Mouse (Mus musculus): ENCODE data around the gene Tnfrsf8. TPM values are rescaled to one million over a fixed set of nuclear protein-coding genes. Genes with fewer than 3 reads are reported as not detected.
A peak's percentile ranks its signal among the peaks of the same experiment; 100 is the strongest.

Tnfrsf8 gene
- polyA plus RNA-seq, 1 experiment from 2014 or later: not detected

DNA sequence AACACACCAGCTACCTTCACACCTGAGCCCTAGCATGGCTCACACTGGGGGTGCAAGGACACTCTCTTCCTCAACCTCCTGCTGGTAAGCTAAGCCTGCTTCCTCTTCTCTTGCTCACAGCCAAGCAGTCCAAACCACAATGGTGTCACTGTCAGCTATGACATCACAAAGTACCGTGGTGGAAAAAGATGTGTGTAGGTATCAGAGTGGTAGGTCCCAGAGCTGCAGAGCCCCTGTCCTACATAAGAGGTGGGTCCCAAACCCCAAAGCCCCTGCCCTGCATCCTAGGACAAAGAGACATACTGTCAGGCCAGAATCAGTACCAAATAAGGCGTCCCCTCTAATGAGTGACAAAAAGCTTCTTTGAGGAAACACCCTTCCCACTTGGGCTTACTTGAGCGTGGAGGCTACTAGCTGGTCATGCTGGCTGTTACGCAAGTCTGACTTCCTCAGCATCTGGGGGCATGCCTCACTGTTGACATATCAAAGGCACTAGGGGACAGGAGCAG is 74.2 kb downstream of the Tnfrsf8 start:
- DNase-seq (ENCODE audit: low spot score) (no peak), ATAC-seq (replicated peaks; ENCODE audit: low FRiP score, low TSS enrichment, low read depth) (no peak)
- 0 out of 2 replicates have a peak, but pooled peaks cover 5% of the 10 kb centered on the region for H3K4me1 ChIP-seq (replicated peaks; ENCODE audit: control insufficient read depth, insufficient read depth, low read length)
- no peak overlapping the region for H3K27ac ChIP-seq (ENCODE audit: low read depth)
- no peak overlapping the region for H3K4me2 ChIP-seq (ENCODE audit: low read length)
- no peaks in the 10 kb centered on the region for H3K36me3 ChIP-seq (ENCODE audit: control insufficient read depth, insufficient read depth, low read length)
- 78% methylated on average over 4 of the region's 4 CpGs for WGBS
- H3K27me3 ChIP-seq (replicated peaks; ENCODE audit: control insufficient read depth, insufficient read depth, low read length): peaks cover 6% of the 10 kb centered on the region; the same call in 1 of the 2 replicates
- H3K4me3 ChIP-seq (ENCODE audit: low read depth, low read length): no peak overlapping the region
- H3K9ac ChIP-seq (ENCODE audit: low read length): no peak overlapping the region
- H3K9me3 ChIP-seq (ENCODE audit: control insufficient read depth, low read length): no peaks in the 10 kb centered on the region

DNA sequence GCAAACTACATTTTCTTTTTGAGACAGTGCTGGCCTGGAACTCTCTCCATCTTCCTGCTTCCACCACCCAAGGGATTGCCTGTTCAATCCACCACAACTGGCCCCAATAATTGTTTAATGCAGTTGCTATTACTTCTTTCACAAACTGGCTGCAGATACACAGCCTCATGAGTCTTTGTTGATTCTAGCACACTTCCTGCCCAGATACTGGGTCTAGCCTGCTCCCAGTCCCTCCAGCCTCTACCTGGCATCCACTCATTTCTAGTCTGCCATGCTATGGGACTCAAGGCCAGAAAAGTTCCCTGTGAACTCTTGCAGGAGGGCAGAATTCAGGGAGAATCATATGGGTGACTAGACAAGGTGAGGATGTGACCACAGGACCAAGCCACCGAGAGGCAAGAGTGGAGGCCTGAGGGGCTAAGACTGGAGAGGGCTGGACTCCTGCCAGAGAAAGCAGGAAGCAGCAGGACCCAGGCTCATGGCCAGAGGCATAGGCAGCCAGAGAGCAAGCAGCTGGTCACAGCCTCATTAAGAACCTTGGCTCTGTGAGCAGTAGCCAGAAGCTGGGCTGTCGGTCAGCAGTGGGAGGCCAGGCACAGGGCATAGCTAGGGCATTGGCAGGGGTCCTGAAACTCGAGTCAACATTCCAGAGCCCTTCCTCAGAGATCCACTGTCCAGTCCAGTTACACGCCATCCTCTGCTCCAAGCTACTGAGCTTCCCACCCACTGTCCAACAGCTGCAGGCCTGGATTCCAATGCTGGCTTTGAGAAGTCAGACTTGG is 75.7 kb downstream of the Tnfrsf8 start:
- Histone ChIP-seq H3K9me3 (ENCODE audit: control insufficient read depth, low read length) (no peaks in the 10 kb centered on the region), H3K4me2 (ENCODE audit: low read length) (no peak overlapping the region), H3K9ac (ENCODE audit: low read length) (no peak overlapping the region), H3K27ac (ENCODE audit: low read depth) (peak overlapping the region; percentile 36), H3K4me3 (ENCODE audit: low read depth, low read length) (no peak overlapping the region), H3K36me3 (ENCODE audit: control insufficient read depth, insufficient read depth, low read length) (no peaks in the 10 kb centered on the region), H3K4me1 (replicated peaks; ENCODE audit: control insufficient read depth, insufficient read depth, low read length) (0 out of 2 replicates have a peak, but pooled peaks cover 5% of the 10 kb centered on the region), H3K27me3 (replicated peaks; ENCODE audit: control insufficient read depth, insufficient read depth, low read length) (no peaks in the 10 kb centered on the region)
- ATAC-seq (replicated peaks; ENCODE audit: low FRiP score, low TSS enrichment, low read depth) (peak; percentile 38; the same call in 1 of the 2 replicates), DNase-seq (ENCODE audit: low spot score) (peak; percentile 54)
- 33% methylated on average over 4 of the region's 4 CpGs for WGBS

GRCm38 (mm10) chr4:145236027-145236426 is 78.9 kb downstream of the Tnfrsf8 start:
- ATAC-seq (replicated peaks; ENCODE audit: low FRiP score, low TSS enrichment, low read depth) (no peak), DNase-seq (ENCODE audit: low spot score) (no peak)
- no peaks in the 10 kb centered on the region for H3K9me3 ChIP-seq (ENCODE audit: control insufficient read depth, low read length)
- no peaks in the 10 kb centered on the region for H3K36me3 ChIP-seq (ENCODE audit: control insufficient read depth, insufficient read depth, low read length)
- H3K4me3 ChIP-seq (ENCODE audit: low read depth, low read length): no peak overlapping the region
- H3K27me3 ChIP-seq (replicated peaks; ENCODE audit: control insufficient read depth, insufficient read depth, low read length): no peaks in the 10 kb centered on the region
- H3K4me2 ChIP-seq (ENCODE audit: low read length): no peak overlapping the region
- WGBS: 85% methylated on average over 7 of the region's 7 CpGs
- 0 out of 2 replicates have a peak, but pooled peaks cover 5% of the 10 kb centered on the region for H3K4me1 ChIP-seq (replicated peaks; ENCODE audit: control insufficient read depth, insufficient read depth, low read length)
- no peak overlapping the region for H3K27ac ChIP-seq (ENCODE audit: low read depth)
- H3K9ac ChIP-seq (ENCODE audit: low read length): no peak overlapping the region

GRCm38 (mm10) chr4:145233487-145234228 is 81.3 kb downstream of the Tnfrsf8 start:
- 47% methylated on average over 3 of the region's 3 CpGs for WGBS
- DNase-seq (ENCODE audit: low spot score) (no peak), ATAC-seq (replicated peaks; ENCODE audit: low FRiP score, low TSS enrichment, low read depth) (no peak)
- H3K4me2 ChIP-seq (ENCODE audit: low read length): no peak overlapping the region
- no peaks in the 10 kb centered on the region for H3K27me3 ChIP-seq (replicated peaks; ENCODE audit: control insufficient read depth, insufficient read depth, low read length)
- no peaks in the 10 kb centered on the region for H3K36me3 ChIP-seq (ENCODE audit: control insufficient read depth, insufficient read depth, low read length)
- H3K9ac ChIP-seq (ENCODE audit: low read length): no peak overlapping the region
- no peaks in the 10 kb centered on the region for H3K4me1 ChIP-seq (replicated peaks; ENCODE audit: control insufficient read depth, insufficient read depth, low read length)
- H3K4me3 ChIP-seq (ENCODE audit: low read depth, low read length): no peak overlapping the region
- no peaks in the 10 kb centered on the region for H3K9me3 ChIP-seq (ENCODE audit: control insufficient read depth, low read length)
- no peak overlapping the region for H3K27ac ChIP-seq (ENCODE audit: low read depth)

- Histone ChIP-seq H3K9ac (ENCODE audit: low read length) (no peak overlapping the region), H3K4me2 (ENCODE audit: low read length) (no peak overlapping the region)
Measured at GRCm38 (mm10) chr4:145231732-145232131, 83.2 kb downstream of the Tnfrsf8 start.

DNA sequence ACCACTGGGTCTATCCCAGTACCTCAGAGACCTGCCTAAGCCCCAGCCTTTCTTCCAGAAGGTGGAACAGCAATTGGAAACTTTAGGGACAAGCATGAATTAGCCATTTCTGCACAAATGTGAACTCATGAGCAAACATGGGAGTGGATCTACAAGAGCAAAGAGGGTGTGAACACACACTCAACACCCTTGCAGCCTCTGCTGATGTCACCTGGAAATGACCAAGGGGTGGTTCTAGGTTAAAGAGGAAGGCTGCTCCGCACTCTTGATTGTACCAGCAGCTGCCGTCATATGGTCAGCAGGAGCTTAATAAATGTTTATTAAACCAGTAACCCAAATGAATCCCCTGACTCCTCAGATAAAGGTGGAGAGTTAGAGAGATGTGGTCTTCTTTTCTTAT is 84.3 kb downstream of the Tnfrsf8 start:
- Histone ChIP-seq H3K4me3 (ENCODE audit: low read depth, low read length) (no peak overlapping the region), H3K36me3 (ENCODE audit: control insufficient read depth, insufficient read depth, low read length) (no peaks in the 10 kb centered on the region), H3K9me3 (ENCODE audit: control insufficient read depth, low read length) (no peaks in the 10 kb centered on the region), H3K9ac (ENCODE audit: low read length) (no peak overlapping the region), H3K4me2 (ENCODE audit: low read length) (no peak overlapping the region), H3K27ac (ENCODE audit: low read depth) (no peak overlapping the region), H3K27me3 (replicated peaks; ENCODE audit: control insufficient read depth, insufficient read depth, low read length) (no peaks in the 10 kb centered on the region), H3K4me1 (replicated peaks; ENCODE audit: control insufficient read depth, insufficient read depth, low read length) (no peaks in the 10 kb centered on the region)
- ATAC-seq (replicated peaks; ENCODE audit: low FRiP score, low TSS enrichment, low read depth) (no peak), DNase-seq (ENCODE audit: low spot score) (no peak)
- 75% methylated on average over 2 of the region's 2 CpGs for WGBS

More at GRCm38 (mm10) chr4:145231732-145232131, 83.2 kb downstream of the Tnfrsf8 start:
- ATAC-seq (replicated peaks; ENCODE audit: low FRiP score, low TSS enrichment, low read depth): no peak
- H3K4me3 ChIP-seq (ENCODE audit: low read depth, low read length): no peak overlapping the region
- H3K4me1 ChIP-seq (replicated peaks; ENCODE audit: control insufficient read depth, insufficient read depth, low read length): no peaks in the 10 kb centered on the region
- WGBS: 85% methylated on average over 5 of the region's 5 CpGs
- H3K27me3 ChIP-seq (replicated peaks; ENCODE audit: control insufficient read depth, insufficient read depth, low read length): no peaks in the 10 kb centered on the region
- no peaks in the 10 kb centered on the region for H3K9me3 ChIP-seq (ENCODE audit: control insufficient read depth, low read length)
- no peak for DNase-seq (ENCODE audit: low spot score)
- H3K36me3 ChIP-seq (ENCODE audit: control insufficient read depth, insufficient read depth, low read length): no peaks in the 10 kb centered on the region
- H3K27ac ChIP-seq (ENCODE audit: low read depth): no peak overlapping the region

DNA sequence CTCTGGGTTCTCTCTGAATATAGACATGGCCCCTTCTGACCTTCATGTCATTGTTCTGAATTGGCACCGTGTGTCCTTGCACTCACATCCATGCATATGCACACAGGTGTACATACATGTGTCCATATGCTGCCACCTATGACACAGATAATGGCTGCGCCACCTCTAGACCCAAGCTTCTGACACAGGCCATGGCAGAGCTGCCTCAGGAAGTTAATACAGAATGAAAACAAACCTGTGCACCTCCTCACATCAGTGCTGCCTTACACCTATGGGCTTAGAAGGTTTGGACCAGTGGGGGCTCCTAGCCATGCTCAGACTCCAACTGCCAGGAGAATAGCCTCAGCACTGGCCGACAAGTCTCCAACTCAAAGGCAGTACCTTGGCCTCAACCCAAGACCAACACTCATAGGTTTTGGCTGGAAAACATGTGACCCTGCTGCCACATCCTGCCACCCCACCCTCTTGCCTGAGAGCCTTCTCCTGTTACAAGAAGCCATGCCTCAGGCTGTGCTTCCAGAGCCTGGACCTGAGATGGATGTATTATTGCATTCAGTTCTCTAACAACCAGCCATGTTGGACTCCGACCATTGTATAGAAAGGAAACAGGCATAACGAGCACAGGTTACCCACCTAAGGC is 85.3 kb downstream of the Tnfrsf8 start:
- Histone ChIP-seq H3K9ac (ENCODE audit: low read length) (no peak overlapping the region), H3K4me1 (replicated peaks; ENCODE audit: control insufficient read depth, insufficient read depth, low read length) (no peaks in the 10 kb centered on the region), H3K27me3 (replicated peaks; ENCODE audit: control insufficient read depth, insufficient read depth, low read length) (no peaks in the 10 kb centered on the region), H3K9me3 (ENCODE audit: control insufficient read depth, low read length) (no peaks in the 10 kb centered on the region), H3K4me3 (ENCODE audit: low read depth, low read length) (no peak overlapping the region), H3K36me3 (ENCODE audit: control insufficient read depth, insufficient read depth, low read length) (no peaks in the 10 kb centered on the region), H3K4me2 (ENCODE audit: low read length) (no peak overlapping the region), H3K27ac (ENCODE audit: low read depth) (no peak overlapping the region)
- 89% methylated on average over 5 of the region's 5 CpGs for WGBS
- ATAC-seq (replicated peaks; ENCODE audit: low FRiP score, low TSS enrichment, low read depth): no peak
- DNase-seq (ENCODE audit: low spot score): no peak

DNA sequence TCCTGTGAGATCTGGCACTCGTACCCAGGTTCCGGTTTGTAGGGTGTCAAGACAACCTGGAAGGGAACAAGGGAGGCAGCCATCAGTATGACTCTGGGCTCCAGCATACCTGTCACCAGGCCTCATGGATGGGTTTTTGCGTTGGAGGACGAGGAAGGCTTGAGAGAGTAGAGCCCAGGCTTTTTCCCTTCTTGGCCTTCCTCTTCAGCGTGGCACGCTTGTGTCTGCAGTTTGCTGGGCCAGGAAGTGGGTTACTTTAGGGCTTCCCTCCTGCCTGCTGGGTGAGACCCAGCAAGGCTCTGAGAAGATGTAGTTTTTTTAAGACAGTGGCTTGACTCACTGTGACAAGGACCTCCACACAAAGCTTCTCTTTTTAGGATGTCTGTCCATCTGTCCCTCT is 85.9 kb downstream of the Tnfrsf8 start:
- Histone ChIP-seq H3K4me3 (ENCODE audit: low read depth, low read length) (no peak overlapping the region), H3K9me3 (ENCODE audit: control insufficient read depth, low read length) (no peaks in the 10 kb centered on the region), H3K4me2 (ENCODE audit: low read length) (no peak overlapping the region), H3K9ac (ENCODE audit: low read length) (no peak overlapping the region), H3K36me3 (ENCODE audit: control insufficient read depth, insufficient read depth, low read length) (no peaks in the 10 kb centered on the region), H3K4me1 (replicated peaks; ENCODE audit: control insufficient read depth, insufficient read depth, low read length) (no peaks in the 10 kb centered on the region), H3K27ac (ENCODE audit: low read depth) (no peak overlapping the region), H3K27me3 (replicated peaks; ENCODE audit: control insufficient read depth, insufficient read depth, low read length) (no peaks in the 10 kb centered on the region)
- DNase-seq (ENCODE audit: low spot score) (no peak), ATAC-seq (replicated peaks; ENCODE audit: low FRiP score, low TSS enrichment, low read depth) (no peak)
- 78% methylated on average over 6 of the region's 6 CpGs for WGBS
